Mouse (Mus musculus) adrenal gland, postnatal 4 days (tissue): Measurements from ENCODE around the gene Vps26c. TPM values are rescaled to one million over a fixed set of nuclear protein-coding genes. Genes with fewer than 3 reads are reported as not detected.
"Not testable (repeated sequence)": the region's sequence is repeated elsewhere in the genome, so short reads cannot be mapped to it uniquely, and the experiment has no call there.

Source experiments
- DNase-seq, 2 experiments: peaks; one replicate each; pipeline ENCODE4 v3.0.0; 2021 to 2022; ENCODE audit warnings: low spot score in 2 of 2, mixed read lengths in 2 of 2
- total RNA-seq, 2 experiments: library from RNA; stranded (reverse); gene quantifications; 2 replicates each; pipeline ENCODE4 v1.2.3; 2021

Vps26c gene
- total RNA-seq, 2 experiments from 2014 or later, result 54.8 to 62.6 TPM

DNA sequence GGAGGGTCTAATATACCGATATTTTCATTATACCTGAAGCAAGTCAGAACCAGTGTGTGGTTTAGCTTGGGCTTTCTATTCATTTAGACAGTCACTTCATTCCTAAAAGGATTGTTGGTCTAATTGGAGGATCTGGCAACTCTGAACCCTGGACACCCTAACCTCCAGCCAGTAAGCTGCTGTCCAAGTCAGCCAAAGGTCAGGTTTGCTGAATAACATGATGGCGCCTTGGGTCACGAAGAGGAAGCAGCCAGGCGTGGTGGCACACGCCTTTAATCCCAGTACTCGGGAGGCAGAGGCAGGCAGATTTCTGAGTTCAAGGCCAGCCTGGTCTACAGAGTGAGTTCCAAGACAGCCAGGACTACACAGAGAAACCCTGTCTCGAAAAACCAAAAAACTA is 29.5 kb downstream of the Vps26c start:
- DNase-seq, result not testable (repeated sequence)

DNA sequence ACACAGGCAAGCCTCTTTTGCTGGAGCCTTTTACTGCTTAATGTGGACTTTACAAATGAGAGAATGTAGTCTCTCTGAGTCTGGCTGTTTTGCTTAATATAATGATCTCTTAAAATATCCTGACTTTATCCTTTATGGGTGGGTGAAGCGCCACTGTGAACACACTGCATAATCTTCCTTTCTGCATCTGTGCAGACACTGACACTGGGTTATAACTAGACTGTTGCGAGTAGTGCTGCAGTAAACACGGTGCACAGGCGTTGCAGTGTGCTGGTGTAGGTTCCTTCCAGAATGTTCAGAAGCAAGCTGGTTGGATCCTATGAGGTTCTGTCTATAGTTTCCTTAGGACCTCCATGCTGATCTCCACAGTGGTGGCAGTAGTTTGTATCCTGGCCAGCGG is 37.3 kb downstream of the Vps26c start:
- DNase-seq, result no peak

GRCm38 (mm10) chr16:94487341-94487740 is 39.3 kb downstream of the Vps26c start:
- no peak for DNase-seq

GRCm38 (mm10) chr16:94484752-94485535 is 41.7 kb downstream of the Vps26c start:
- DNase-seq, result no peak

GRCm38 (mm10) chr16:94473086-94473822 is 53.4 kb downstream of the Vps26c start:
- no peak for DNase-seq

- DNase-seq, result no peak
Observed at GRCm38 (mm10) chr16:94472515-94472951, 54.1 kb downstream of the Vps26c start.

GRCm38 (mm10) chr16:94468391-94468790 is 58.2 kb downstream of the Vps26c start:
- no peak for DNase-seq

DNA sequence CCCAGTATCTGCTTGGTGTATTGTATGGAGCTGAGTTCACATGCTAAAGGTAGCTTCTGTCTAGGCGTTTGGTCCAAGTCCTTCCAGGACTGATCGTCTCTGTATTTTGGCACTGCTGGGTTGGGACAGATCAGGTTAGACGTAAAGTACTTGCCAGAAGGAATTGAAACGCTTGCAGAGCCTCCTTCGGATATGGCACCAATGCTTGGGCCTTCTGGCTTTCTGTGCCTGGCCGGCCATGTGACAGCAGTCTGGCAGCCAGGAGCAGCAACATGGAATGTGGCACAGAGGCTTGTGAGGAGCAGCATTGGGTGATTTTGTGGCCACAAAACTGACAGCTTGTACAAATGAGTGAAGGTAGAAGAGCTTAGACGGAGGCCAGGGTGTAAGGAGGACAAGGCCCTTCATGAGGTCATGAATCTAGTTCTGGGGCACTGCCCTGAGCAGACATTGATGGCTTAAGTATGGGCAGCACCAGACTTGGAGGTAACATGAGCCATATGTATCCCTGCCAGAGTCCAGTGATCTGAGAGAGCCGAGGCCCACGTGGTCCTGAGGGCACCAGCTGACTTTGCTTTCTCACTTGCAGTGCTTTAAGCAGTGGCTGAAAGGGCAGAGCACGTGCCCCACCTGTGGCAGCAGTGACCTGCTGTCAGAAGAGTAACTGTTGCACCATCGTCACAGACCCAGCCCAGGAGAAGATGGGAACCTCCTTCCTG is 59.1 kb downstream of the Vps26c start:
- DNase-seq, result no peak

GRCm38 (mm10) chr16:94466317-94466716 is 60.3 kb downstream of the Vps26c start:
- DNase-seq, result not testable (repeated sequence)

DNA sequence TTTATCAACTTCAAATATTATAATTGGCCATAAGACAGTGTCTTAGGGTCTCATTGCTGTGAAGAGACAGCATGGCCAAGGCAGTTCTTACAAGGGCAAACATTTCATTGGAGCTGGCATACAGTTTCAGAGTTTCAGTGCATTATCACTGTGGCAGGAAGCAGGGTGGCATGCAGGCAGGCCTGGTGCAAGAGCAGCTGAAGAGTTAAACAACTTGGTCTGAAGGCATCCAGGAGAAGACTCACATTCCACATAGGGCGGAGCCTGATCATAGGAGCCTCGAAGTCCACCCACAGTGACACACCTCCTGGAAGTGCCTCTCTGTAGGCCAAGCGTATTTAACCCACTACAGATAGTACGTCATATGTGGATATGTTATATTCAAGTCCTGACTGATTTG is 60.7 kb downstream of the Vps26c start:
- DNase-seq, result no peak

GRCm38 (mm10) chr16:94464067-94464466 is 62.6 kb downstream of the Vps26c start:
- no peak for DNase-seq

DNA sequence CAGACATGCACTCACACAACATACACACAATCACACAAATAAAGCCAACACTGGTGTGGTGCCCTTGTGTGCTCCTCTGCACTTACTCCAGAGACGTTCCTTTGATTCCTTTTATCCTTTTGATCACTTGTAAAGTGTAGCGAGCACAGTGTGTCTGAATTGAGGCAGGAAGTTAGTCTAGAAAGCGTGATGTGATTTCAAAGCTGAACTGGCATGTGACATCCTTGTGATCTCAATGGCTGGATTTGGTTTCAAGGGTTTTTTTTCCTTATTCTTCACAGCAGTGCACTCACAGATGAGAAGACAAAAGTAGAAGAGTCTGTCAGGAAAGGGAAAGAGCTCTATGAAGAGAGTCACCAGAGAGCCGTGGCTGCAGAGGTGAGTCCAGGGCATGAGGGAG is 72.5 kb downstream of the Vps26c start:
- no peak for DNase-seq

DNA sequence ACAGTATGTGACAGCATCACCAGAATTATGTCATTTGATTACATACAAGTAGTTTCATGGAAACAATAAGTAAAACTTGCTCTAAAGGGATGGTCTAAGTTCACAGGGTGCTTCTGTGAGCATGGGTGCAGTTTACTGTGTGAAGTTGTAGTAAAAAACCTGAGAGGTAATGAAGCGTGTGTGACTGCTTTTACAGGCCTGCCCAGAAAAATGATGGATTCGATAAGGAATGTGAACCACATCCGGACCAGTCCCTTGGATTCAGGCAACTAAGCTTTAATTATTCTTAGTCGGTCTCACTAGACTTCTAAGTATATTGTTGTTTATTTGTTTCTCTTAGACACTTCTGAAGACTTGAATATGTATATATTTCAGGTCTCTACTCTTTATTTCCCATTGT is 73.9 kb downstream of the Vps26c start:
- no peak for DNase-seq

GRCm38 (mm10) chr16:94451545-94452488 is 74.8 kb downstream of the Vps26c start:
- DNase-seq, result no peak

- no peak for DNase-seq
Observed at GRCm38 (mm10) chr16:94449632-94450031, 77.0 kb downstream of the Vps26c start.

DNA sequence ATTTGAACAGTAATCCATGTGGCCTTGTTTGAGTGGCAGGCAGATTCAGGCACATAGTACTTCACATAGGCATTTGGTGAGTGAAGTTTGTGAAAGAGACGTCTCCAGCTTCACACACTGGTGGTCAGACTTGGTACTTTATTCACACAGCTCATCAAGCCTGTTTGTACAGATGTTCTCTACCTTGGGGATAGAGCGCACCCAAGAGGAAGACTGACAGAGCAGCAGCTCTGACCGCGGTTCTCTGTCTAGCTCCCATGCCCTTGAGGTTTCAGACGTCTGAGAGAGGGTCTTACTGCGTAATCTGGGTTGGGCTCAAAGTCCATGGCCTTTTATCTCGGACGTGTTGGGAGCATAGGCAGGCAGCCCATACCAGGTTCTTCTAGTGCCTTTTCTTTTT is 77.5 kb downstream of the Vps26c start:
- DNase-seq, result no peak
